Mouse (Mus musculus) heart, embryonic 10.5 days (tissue): ENCODE results near the gene Mecom. TPM values are rescaled to one million over a fixed set of nuclear protein-coding genes. Genes with fewer than 3 reads are reported as not detected.
A peak's percentile ranks its signal among the peaks of the same experiment; 100 is the strongest.
"Not testable (repeated sequence)": the region's sequence is repeated elsewhere in the genome, so short reads cannot be mapped to it uniquely, and the experiment has no call there.

Experiments used
- DNase-seq: peaks from one replicate; pipeline ENCODE4 v3.0.0-alpha.2; 2017; ENCODE audit warnings: low spot score
- H3K27ac ChIP-seq: fragments of 300-500 bp; sonication (generic); 2 replicates; pipeline ENCODE4 v1.5.1; 2016; ENCODE audit warnings: mild to moderate bottlenecking
- H3K27me3 ChIP-seq: fragments of 300-500 bp; sonication (generic); 2 replicates; pipeline ENCODE4 v1.6.1; 2016; ENCODE audit warnings: mild to moderate bottlenecking; ENCODE audit not compliant: poor library complexity, insufficient read depth, severe bottlenecking
- H3K36me3 ChIP-seq: fragments of 300-500 bp; sonication (generic); 2 replicates; pipeline ENCODE4 v1.6.1; 2016; ENCODE audit warnings: mild to moderate bottlenecking, moderate library complexity
- H3K4me1 ChIP-seq: fragments of 300-500 bp; sonication (generic); 2 replicates; pipeline ENCODE4 v1.6.1; 2016; ENCODE audit warnings: mild to moderate bottlenecking
- H3K4me3 ChIP-seq: fragments of 300-500 bp; sonication (generic); 2 replicates; pipeline ENCODE4 v1.5.1; 2016; ENCODE audit warnings: mild to moderate bottlenecking, moderate library complexity
- H3K9me3 ChIP-seq: fragments of 300-500 bp; sonication (generic); 2 replicates; pipeline ENCODE4 v1.6.1; 2016; ENCODE audit warnings: mild to moderate bottlenecking, moderate library complexity
- WGBS: fragments of 180-500 bp; shearing (Covaris S2); methylation state at CpG from one replicate; pipeline ENCODE4 v1.1.7; 2016; 5-methylcytosine and 5-hydroxymethylcytosine counted together
- polyA plus RNA-seq: library from polyadenylated mRNA; unstranded; fragments of >200 nt; fragmentation: Nextera tagmentation; extraction: Ambion mirVana; gene quantifications from 2 replicates; pipeline ENCODE4 v1.2.1, GENCODE M21; 2016

Gene Mecom
- polyA plus RNA-seq, 1 experiment from 2014 or later = 40.3 TPM

- no peak for DNase-seq
- WGBS = 37% methylated on average over 7 of the region's 7 CpGs
- Histone ChIP-seq H3K4me3 (no peak overlapping the region), H3K9me3 (no peaks in the 10 kb centered on the region), H3K4me1 (peaks cover 22% of the 10 kb centered on the region), H3K27ac (peak overlapping the region; percentile 67), H3K36me3 (no peaks in the 10 kb centered on the region), H3K27me3 (no peaks in the 10 kb centered on the region)
These were observed 303.4 kb downstream of the Mecom start for GRCm38 (mm10) chr3:30244401-30244871.

- no peaks in the 10 kb centered on the region for H3K27me3 ChIP-seq
- H3K4me1 ChIP-seq = peaks cover 22% of the 10 kb centered on the region
- H3K4me3 ChIP-seq = no peak overlapping the region
- no peak for DNase-seq
- WGBS = 64% methylated on average over 8 of the region's 8 CpGs
- peak overlapping the region; percentile 67; the same call in 1 of the 2 replicates for H3K27ac ChIP-seq
- H3K36me3 ChIP-seq = no peaks in the 10 kb centered on the region
- H3K9me3 ChIP-seq = no peaks in the 10 kb centered on the region
These were observed 304.0 kb downstream of the Mecom start for GRCm38 (mm10) chr3:30243776-30244275.

GRCm38 (mm10) chr3:30239416-30239815 is 308.4 kb downstream of the Mecom start:
- Histone ChIP-seq H3K4me3 (no peak overlapping the region), H3K27me3 (no peaks in the 10 kb centered on the region), H3K27ac (no peak overlapping the region), H3K9me3 (no peaks in the 10 kb centered on the region), H3K36me3 (no peaks in the 10 kb centered on the region), H3K4me1 (peaks cover 5% of the 10 kb centered on the region; the same call in 1 of the 2 replicates)
- DNase-seq = no peak
- WGBS = 77% methylated on average over 1 of the region's 1 CpGs

GRCm38 (mm10) chr3:30237493-30237892 is 310.3 kb downstream of the Mecom start:
- H3K36me3 ChIP-seq = no peaks in the 10 kb centered on the region
- WGBS = 88% methylated on average over 5 of the region's 5 CpGs
- no peak overlapping the region for H3K4me3 ChIP-seq
- no peak overlapping the region for H3K27ac ChIP-seq
- no peak for DNase-seq
- no peaks in the 10 kb centered on the region for H3K27me3 ChIP-seq
- H3K4me1 ChIP-seq = no peaks in the 10 kb centered on the region
- no peaks in the 10 kb centered on the region for H3K9me3 ChIP-seq

- Histone ChIP-seq H3K4me3 (no peak overlapping the region), H3K27me3 (no peaks in the 10 kb centered on the region), H3K36me3 (no peaks in the 10 kb centered on the region), H3K9me3 (no peaks in the 10 kb centered on the region), H3K27ac (no peak overlapping the region), H3K4me1 (no peaks in the 10 kb centered on the region)
- no peak for DNase-seq
- WGBS = 83% methylated on average over 1 of the region's 1 CpGs
These were observed 313.8 kb downstream of the Mecom start for GRCm38 (mm10) chr3:30234018-30234417.

- Histone ChIP-seq H3K9me3 (no peaks in the 10 kb centered on the region), H3K4me1 (peaks cover 6% of the 10 kb centered on the region; the same call in 1 of the 2 replicates), H3K27ac (no peak overlapping the region), H3K4me3 (no peak overlapping the region), H3K36me3 (no peaks in the 10 kb centered on the region), H3K27me3 (no peaks in the 10 kb centered on the region; the same call in 1 of the 2 replicates)
- no peak for DNase-seq
- 67% methylated on average over 12 of the region's 12 CpGs for WGBS
These were observed 319.7 kb downstream of the Mecom start for GRCm38 (mm10) chr3:30227964-30228670.

GRCm38 (mm10) chr3:30226928-30227370 is 320.9 kb downstream of the Mecom start:
- no peak overlapping the region for H3K27ac ChIP-seq
- peaks cover 6% of the 10 kb centered on the region; the same call in 1 of the 2 replicates for H3K4me1 ChIP-seq
- H3K9me3 ChIP-seq = no peaks in the 10 kb centered on the region
- 52% methylated on average over 13 of the region's 13 CpGs for WGBS
- DNase-seq = no peak
- H3K36me3 ChIP-seq = no peaks in the 10 kb centered on the region
- no peaks in the 10 kb centered on the region; the same call in 1 of the 2 replicates for H3K27me3 ChIP-seq
- H3K4me3 ChIP-seq = no peak overlapping the region

GRCm38 (mm10) chr3:30225200-30225599 is 322.6 kb downstream of the Mecom start:
- 75% methylated on average over 6 of the region's 6 CpGs for WGBS
- H3K36me3 ChIP-seq, H3K27ac ChIP-seq, DNase-seq, H3K4me3 ChIP-seq, H3K27me3 ChIP-seq, H3K9me3 ChIP-seq: not testable (repeated sequence)
- H3K4me1 ChIP-seq = peaks cover 11% of the 10 kb centered on the region; the same call in 1 of the 2 replicates

GRCm38 (mm10) chr3:30220701-30221412 is 327.0 kb downstream of the Mecom start:
- Histone ChIP-seq H3K4me1 (peaks cover 16% of the 10 kb centered on the region), H3K27me3 (no peaks in the 10 kb centered on the region), H3K4me3 (no peak overlapping the region), H3K36me3 (no peaks in the 10 kb centered on the region), H3K9me3 (no peaks in the 10 kb centered on the region), H3K27ac (no peak overlapping the region)
- WGBS = 62% methylated on average over 19 of the region's 19 CpGs
- DNase-seq = no peak

GRCm38 (mm10) chr3:30219891-30220290 is 327.9 kb downstream of the Mecom start:
- H3K27ac ChIP-seq = peak overlapping the region; percentile 0; the same call in 1 of the 2 replicates

GRCm38 (mm10) chr3:30219190-30219884 is 328.5 kb downstream of the Mecom start:
- peak overlapping the region; percentile 44 for H3K4me3 ChIP-seq
- H3K9me3 ChIP-seq = no peaks in the 10 kb centered on the region
- no peak for DNase-seq
- H3K27me3 ChIP-seq = no peaks in the 10 kb centered on the region
- peaks cover 21% of the 10 kb centered on the region for H3K4me1 ChIP-seq
- no peaks in the 10 kb centered on the region for H3K36me3 ChIP-seq
- WGBS = 11% methylated on average over 21 of the region's 21 CpGs
- peak overlapping the region; percentile 0; the same call in 1 of the 2 replicates for H3K27ac ChIP-seq

More at GRCm38 (mm10) chr3:30219891-30220290, 327.9 kb downstream of the Mecom start:
- Histone ChIP-seq H3K36me3 (no peaks in the 10 kb centered on the region), H3K4me3 (peak overlapping the region; percentile 44), H3K9me3 (no peaks in the 10 kb centered on the region), H3K27me3 (no peaks in the 10 kb centered on the region), H3K4me1 (peaks cover 16% of the 10 kb centered on the region)
- DNase-seq = no peak
- 46% methylated on average over 8 of the region's 8 CpGs for WGBS

GRCm38 (mm10) chr3:30214607-30215006 is 333.2 kb downstream of the Mecom start:
- Histone ChIP-seq H3K4me1 (peaks cover 31% of the 10 kb centered on the region), H3K27ac (no peak overlapping the region; the same call in 1 of the 2 replicates), H3K36me3 (no peaks in the 10 kb centered on the region), H3K4me3 (no peak overlapping the region), H3K27me3 (no peaks in the 10 kb centered on the region), H3K9me3 (no peaks in the 10 kb centered on the region)
- no peak for DNase-seq
- WGBS = 39% methylated on average over 4 of the region's 4 CpGs
